Mouse (Mus musculus) 3134 (cell line): ENCODE data around the gene Spin1.
"Not testable (repeated sequence)": the region's sequence is repeated elsewhere in the genome, so short reads cannot be mapped to it uniquely, and the experiment has no call there.

Source experiments
- DNase-seq: peaks from one replicate; pipeline ENCODE4 v3.0.0-alpha.2; 2011; ENCODE audit warnings: low spot score; ENCODE audit not compliant: insufficient read length; ENCODE audit errors: extremely low read depth

Spin1 gene

GRCm38 (mm10) chr13:51094323-51095195, 6.1 kb upstream of the Spin1 start:
- no peak for DNase-seq

- DNase-seq: no peak
These were observed 5.4 kb upstream of the Spin1 start for GRCm38 (mm10) chr13:51095196-51095715.

- no peak for DNase-seq
These were observed 4.0 kb upstream of the Spin1 start for GRCm38 (mm10) chr13:51096644-51097043.

GRCm38 (mm10) chr13:51099560-51100232, 984 bp upstream of the Spin1 start:
- DNase-seq: no peak

GRCm38 (mm10) chr13:51101016-51101776, 516 bp downstream of the Spin1 start:
- peak; percentile 18 for DNase-seq

GRCm38 (mm10) chr13:51101777-51102132, 1.1 kb downstream of the Spin1 start:
- DNase-seq: no peak

- no peak for DNase-seq
These were observed 2.5 kb downstream of the Spin1 start for GRCm38 (mm10) chr13:51103111-51103725.

GRCm38 (mm10) chr13:51103861-51104650, 3.4 kb downstream of the Spin1 start:
- DNase-seq: no peak

GRCm38 (mm10) chr13:51105861-51106655, 5.4 kb downstream of the Spin1 start:
- DNase-seq: no peak

- DNase-seq: no peak
These were observed 6.1 kb downstream of the Spin1 start for GRCm38 (mm10) chr13:51106816-51107215.

GRCm38 (mm10) chr13:51109517-51109916, 8.8 kb downstream of the Spin1 start:
- no peak for DNase-seq

- not testable (repeated sequence) for DNase-seq
These were observed 13.7 kb downstream of the Spin1 start for GRCm38 (mm10) chr13:51114398-51114797.

GRCm38 (mm10) chr13:51115762-51116161, 15.1 kb downstream of the Spin1 start:
- no peak for DNase-seq

GRCm38 (mm10) chr13:51120734-51121133, 20.1 kb downstream of the Spin1 start:
- no peak for DNase-seq

GRCm38 (mm10) chr13:51121966-51122365, 21.3 kb downstream of the Spin1 start:
- no peak for DNase-seq

GRCm38 (mm10) chr13:51122771-51123170, 22.1 kb downstream of the Spin1 start:
- no peak for DNase-seq

GRCm38 (mm10) chr13:51125357-51125756, 24.7 kb downstream of the Spin1 start:
- no peak for DNase-seq

GRCm38 (mm10) chr13:51127906-51128305, 27.2 kb downstream of the Spin1 start:
- no peak for DNase-seq

GRCm38 (mm10) chr13:51128417-51128816, 27.7 kb downstream of the Spin1 start:
- DNase-seq: no peak
